Comparison of ENCODE assay signal across 8 mouse cellular contexts in genomic region chr19:12795511-12796327, GRCm38 (mm10). TPM values are rescaled to one million over a fixed set of nuclear protein-coding genes. Genes with fewer than 3 reads are reported as not detected.
DNase-seq lines count a peak whose midpoint lies in the region; ATAC-seq lines count a peak whose summit lies in the region.

Gene Zfp91 (minus strand): TSS chr19:12796126.
Gene Lpxn (plus strand): TSS chr19:12796193.

- peaks cover 7% of the 10 kb centered on the region for H3K4me1 ChIP-seq in hindbrain, embryonic 16.5 days (ENCODE audit: control insufficient read depth, insufficient read depth, low read depth, low read length)

- peaks cover 70% of the 10 kb centered on the region for H3K79me2 ChIP-seq in macrophage (ENCODE audit: inconsistent target)

- no peaks in the 10 kb centered on the region for H3K9me3 ChIP-seq in hindbrain, embryonic 16.5 days (ENCODE audit: control insufficient read depth, low read length)

- H3K4me3 ChIP-seq in hindbrain, embryonic 16.5 days (ENCODE audit: low read length), result peak within 1 kb of the TSS; percentile 95
- H3K4me3 ChIP-seq in macrophage (ENCODE audit: inconsistent target), result peak within 1 kb of the TSS; percentile 67

- peak within 1 kb of the TSS; percentile 70 for H3K4me2 ChIP-seq in hindbrain, embryonic 16.5 days (ENCODE audit: low read length)

- no peaks in the 10 kb centered on the region for H3K27me3 ChIP-seq in hindbrain, embryonic 16.5 days (replicated peaks; ENCODE audit: control insufficient read depth, insufficient read depth, low read length)

- peak; percentile 97 for ATAC-seq in hindbrain, embryonic 16.5 days

- H3K36me3 ChIP-seq in hindbrain, embryonic 16.5 days (ENCODE audit: control insufficient read depth, insufficient read depth, low read length), result no peaks in the 10 kb centered on the region
- no peaks in the 10 kb centered on the region for H3K36me3 ChIP-seq in macrophage (ENCODE audit: inconsistent target)

- H3K9ac ChIP-seq in hindbrain, embryonic 16.5 days (ENCODE audit: low read depth, low read length), result peak within 1 kb of the TSS; percentile 98

- WGBS in hindbrain, embryonic 16.5 days, result under 1% methylated on average over 42 of the region's 76 CpGs
- under 1% methylated on average over 54 of the region's 76 CpGs for WGBS in macrophage (ENCODE audit: missing documents)

- peak within 1 kb of the TSS; percentile 97 for H3K27ac ChIP-seq in hindbrain, embryonic 16.5 days (ENCODE audit: low read depth, low read length)
- peak within 1 kb of the TSS; percentile 98 for H3K27ac ChIP-seq in macrophage

- peak; percentile 93 for DNase-seq in WW6 (ENCODE audit: low read depth, low spot score)
- DNase-seq in cerebellum, postnatal 4 days (ENCODE audit: low spot score in 2 of 2), result peak; percentile 90 to 97
- peak; percentile 97 for DNase-seq in gastrocnemius, adult 18-20 months (ENCODE audit: low spot score)
- peak; percentile 93 to 96 for DNase-seq in left cerebral cortex, adult 18-20 months (ENCODE audit: low spot score in 2 of 2)
- DNase-seq in right cerebral cortex, adult 18-20 months, result peak; percentile 98
- DNase-seq in urinary bladder, postnatal 10 days (ENCODE audit: low spot score), result peak; percentile 86

RNA-seq across cellular contexts. Expression of gene Zfp91, which starts in this region (rescaled TPM):
- 100 to 1,000 TPM; 131 to 144 TPM for total RNA-seq in gastrocnemius, adult 18-20 months (2021)
- 10.5 TPM in 2 replicates for polyA plus RNA-seq in hindbrain, embryonic 16.5 days (2015; fragmentation: Nextera tagmentation; extraction: Ambion mirVana)
- total RNA-seq in left cerebral cortex, adult 18-20 months (2021), result 10 to 100 TPM; 88.4 to 89.6 TPM
- 100 to 1,000 TPM in 3 of 26 experiments, 10 to 100 TPM in 23; 36.6 to 109 (median 66.1) TPM for total RNA-seq in macrophage (2018; cell fraction: chromatin; rRNA removed)
- 10 to 100 TPM; 43.8 to 80.1 (median 68.6) TPM for total RNA-seq in macrophage (2018; cell fraction: cytosol; rRNA removed)
- total RNA-seq in macrophage (2018; cell fraction: nucleus; rRNA removed), result 100 to 1,000 TPM in 3 of 26 experiments, 10 to 100 TPM in 23; 39.4 to 128 (median 62.4) TPM
- polyA plus RNA-seq in macrophage (2018), result 50.8 to 76.2 TPM (median 59.4 TPM) in 3 replicates

RNA-seq across cellular contexts. Expression of gene Lpxn, which starts in this region (rescaled TPM):
- total RNA-seq in gastrocnemius, adult 18-20 months (2021), result under 1 TPM; 0.25 to 0.38 TPM
- polyA plus RNA-seq in hindbrain, embryonic 16.5 days (2015; fragmentation: Nextera tagmentation; extraction: Ambion mirVana), result 0.84 and 1.2 TPM in 2 replicates
- total RNA-seq in left cerebral cortex, adult 18-20 months (2021), result 1 to 10 TPM; 1.2 to 1.8 TPM
- total RNA-seq in macrophage (2018; cell fraction: chromatin; rRNA removed), result 100 to 1,000 TPM in 3 of 26 experiments, 10 to 100 TPM in 23; 15.7 to 110 (median 77.8) TPM
- 100 to 1,000 TPM in 20 of 26 experiments, 10 to 100 TPM in 6; 70.1 to 159 (median 117) TPM for total RNA-seq in macrophage (2018; cell fraction: cytosol; rRNA removed)
- total RNA-seq in macrophage (2018; cell fraction: nucleus; rRNA removed), result 100 to 1,000 TPM in 9 of 26 experiments, 10 to 100 TPM in 17; 36.5 to 139 (median 79.4) TPM
- polyA plus RNA-seq in macrophage (2018), result 84.8 to 185 TPM (median 109 TPM) in 3 replicates

Comparison
In these comparisons a context has a peak if more than half of its experiments do, and no peak if none do; other contexts are left out.
1. Peak in every context shown above with its lines: DNase-seq, ATAC-seq, H3K4me3 ChIP-seq and H3K27ac ChIP-seq.
2. RNA of gene Lpxn (polyA plus RNA-seq): 84.8 to 185 TPM in macrophage; 0.84 to 1.2 TPM in hindbrain, embryonic 16.5 days; every median in the first group is over 10 times any median in the second.